Mouse (Mus musculus): ENCODE data around the gene Svs1.
"Not testable (repeated sequence)": the region's sequence is repeated elsewhere in the genome, so short reads cannot be mapped to it uniquely, and the experiment has no call there.

The Svs1 gene

DNA sequence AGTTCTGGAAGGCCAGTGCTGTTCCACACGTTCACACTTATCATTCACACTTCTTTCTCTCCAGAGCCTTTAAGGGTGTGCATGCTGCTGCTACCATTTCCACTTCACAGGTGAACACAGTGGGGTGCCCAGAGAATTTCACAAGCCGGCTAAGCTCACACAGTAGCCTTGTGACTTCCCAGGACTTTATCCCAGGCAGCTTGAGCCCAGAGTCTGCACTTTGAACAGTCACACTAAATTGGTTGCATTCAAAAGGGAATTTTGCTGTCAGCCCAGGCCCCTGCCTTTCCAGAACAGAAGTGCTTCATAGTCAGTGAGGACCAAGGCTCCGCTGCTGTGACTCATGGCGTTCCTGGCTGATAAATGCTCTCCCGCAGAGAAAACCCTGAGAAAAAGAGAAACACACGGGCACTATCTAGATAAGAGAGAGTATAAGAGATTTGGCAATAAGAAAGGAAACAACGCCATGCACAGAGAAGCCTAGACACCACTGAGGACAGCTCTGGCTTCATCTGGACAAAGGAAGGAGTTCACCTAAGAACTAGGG, at the start of gene Svs1:
Gene Svs1 (plus strand): TSS at position 418 of the 547 bp plus-strand sequence.
- DNase-seq (ENCODE audit: low read depth, low spot score): no peak

- DNase-seq (ENCODE audit: low read depth, low spot score): no peak
Measured at GRCm38 (mm10) chr6:48949596-48949995, 37.1 kb upstream of the Svs1 start.

GRCm38 (mm10) chr6:48950676-48951075, 36.0 kb upstream of the Svs1 start:
- DNase-seq (ENCODE audit: low read depth, low spot score): no peak

DNA sequence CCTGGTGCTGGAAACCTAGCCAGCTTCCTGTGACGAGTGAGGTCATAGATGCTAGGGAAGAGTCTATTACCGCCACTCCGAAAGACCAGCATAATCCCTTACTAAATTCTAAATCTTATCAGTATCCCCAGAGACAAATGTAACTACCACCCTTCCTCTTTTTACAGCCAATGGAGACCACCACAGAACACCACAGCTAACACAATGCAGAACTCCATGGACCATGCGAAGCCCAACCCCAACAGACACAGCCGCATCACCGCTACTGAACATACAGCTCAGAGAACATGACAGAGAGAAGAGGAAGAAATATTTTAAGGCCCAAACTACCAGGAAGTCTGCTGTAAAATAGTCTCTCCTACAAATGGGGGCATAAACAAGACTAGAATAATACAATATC, 35.0 kb upstream of the Svs1 start:
- no peak for DNase-seq (ENCODE audit: low read depth, low spot score)

GRCm38 (mm10) chr6:48953220-48953619, 33.4 kb upstream of the Svs1 start:
- DNase-seq (ENCODE audit: low read depth, low spot score): no peak

DNA sequence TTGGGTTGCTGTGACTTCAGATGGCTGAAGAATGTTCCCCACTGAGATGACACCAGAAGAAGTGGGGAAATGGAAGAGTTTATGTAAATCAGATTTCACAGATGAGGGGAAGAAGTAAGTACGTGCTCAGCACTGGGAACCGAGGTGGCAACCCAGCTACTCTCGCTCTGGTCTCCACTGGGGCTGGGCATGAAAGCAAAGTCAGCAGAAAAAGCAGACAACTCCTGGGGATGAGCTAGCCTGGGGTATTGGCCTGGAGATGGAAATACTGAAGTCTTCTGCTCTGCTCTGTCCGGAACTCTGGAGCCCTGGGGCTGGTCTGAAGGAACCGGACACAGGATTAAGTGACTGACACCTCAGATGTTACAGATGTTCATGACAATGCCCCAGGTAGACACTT, 32.5 kb upstream of the Svs1 start:
- no peak for DNase-seq (ENCODE audit: low read depth, low spot score)

- peak; percentile 13 for DNase-seq (ENCODE audit: low read depth, low spot score)
Measured at GRCm38 (mm10) chr6:48954946-48955345, 31.7 kb upstream of the Svs1 start.

DNA sequence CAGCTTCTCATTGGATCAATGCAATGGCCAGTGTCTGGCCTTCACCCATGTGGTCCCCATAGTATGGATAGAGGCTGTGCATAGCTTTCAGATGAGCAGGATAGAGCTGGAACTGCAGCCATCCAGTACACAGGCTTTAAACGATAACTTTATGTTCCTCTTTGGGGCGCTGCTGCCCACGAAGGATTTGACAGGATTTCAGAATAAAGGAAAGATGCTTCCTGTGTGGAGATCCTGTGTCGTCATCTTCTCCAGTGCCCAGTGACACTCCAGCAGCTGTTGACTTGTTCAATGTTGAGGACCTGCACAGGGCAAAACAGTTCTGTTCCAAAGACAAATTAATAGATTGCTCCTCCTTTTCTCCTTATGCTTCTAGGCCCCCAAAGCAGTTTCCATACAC, 29.9 kb upstream of the Svs1 start:
- no peak for DNase-seq (ENCODE audit: low read depth, low spot score)

DNA sequence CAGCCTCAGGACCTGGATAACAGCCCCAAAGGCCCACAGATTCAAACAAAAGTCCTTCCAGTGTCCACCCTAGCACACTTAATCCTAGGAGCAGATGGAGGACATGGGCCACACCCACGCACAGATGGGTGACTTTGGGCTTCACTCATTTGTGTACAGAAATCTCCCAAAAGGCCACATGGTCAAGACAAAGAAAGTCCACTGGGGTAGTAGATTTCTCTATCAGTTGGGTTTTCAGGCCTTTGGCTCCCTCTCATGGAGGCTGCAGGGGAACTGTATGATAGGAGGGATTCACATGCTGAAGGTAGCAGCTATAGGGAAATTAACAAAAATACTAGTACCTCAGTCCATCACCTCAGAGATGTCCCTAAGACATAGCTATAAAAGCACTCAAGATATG, 28.6 kb upstream of the Svs1 start:
- no peak for DNase-seq (ENCODE audit: low read depth, low spot score)

- DNase-seq (ENCODE audit: low read depth, low spot score): not testable (repeated sequence)
Measured at GRCm38 (mm10) chr6:48959151-48959550, 27.5 kb upstream of the Svs1 start.

- DNase-seq (ENCODE audit: low read depth, low spot score): not testable (repeated sequence)
Measured at GRCm38 (mm10) chr6:48966696-48967095, 20.0 kb upstream of the Svs1 start.

DNA sequence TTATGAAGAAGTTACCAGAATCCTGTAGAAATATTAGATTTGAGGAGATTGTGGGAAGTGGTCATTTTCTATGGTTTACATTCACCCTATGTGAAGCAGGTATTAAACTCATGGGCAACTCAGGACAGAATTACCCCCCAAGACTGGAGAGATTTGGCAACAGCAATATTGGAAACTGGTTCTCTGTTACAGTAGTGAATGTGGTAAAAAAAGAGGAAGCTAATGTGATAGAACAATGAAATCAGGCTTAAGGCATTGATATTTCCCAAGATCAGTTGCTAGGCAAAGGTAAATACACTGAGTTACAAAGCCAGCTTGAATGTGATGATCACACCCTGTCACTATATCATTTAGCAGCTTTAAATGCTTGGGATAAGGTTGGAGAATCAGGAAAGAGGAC, 18.8 kb upstream of the Svs1 start:
- DNase-seq (ENCODE audit: low read depth, low spot score): no peak

- DNase-seq (ENCODE audit: low read depth, low spot score): no peak
Measured at GRCm38 (mm10) chr6:48974663-48975062, 12.0 kb upstream of the Svs1 start, which contains the start of gene Doxl2. Gene Doxl2, plus strand, starts transcription at chr6:48974963.

DNA sequence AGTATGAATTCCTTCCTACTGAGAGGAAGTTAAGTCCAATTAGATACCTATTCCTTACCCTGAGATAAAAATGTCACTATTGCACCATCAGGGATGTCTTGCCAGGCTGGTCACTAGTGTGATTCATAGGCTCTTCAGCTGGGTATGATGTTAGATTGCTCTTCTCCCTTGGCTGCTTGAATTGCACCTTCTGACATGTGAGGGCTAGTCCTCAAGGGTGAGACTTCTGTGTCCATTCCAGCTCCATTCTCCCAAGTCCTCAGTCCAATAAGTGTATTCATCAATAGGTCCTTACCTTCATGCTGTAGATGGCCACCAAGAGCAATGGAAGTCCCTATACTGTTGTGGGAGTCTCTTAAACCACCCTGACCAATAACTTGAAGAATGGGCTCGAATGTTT, 7.0 kb upstream of the Svs1 start:
- no peak for DNase-seq (ENCODE audit: low read depth, low spot score)

DNA sequence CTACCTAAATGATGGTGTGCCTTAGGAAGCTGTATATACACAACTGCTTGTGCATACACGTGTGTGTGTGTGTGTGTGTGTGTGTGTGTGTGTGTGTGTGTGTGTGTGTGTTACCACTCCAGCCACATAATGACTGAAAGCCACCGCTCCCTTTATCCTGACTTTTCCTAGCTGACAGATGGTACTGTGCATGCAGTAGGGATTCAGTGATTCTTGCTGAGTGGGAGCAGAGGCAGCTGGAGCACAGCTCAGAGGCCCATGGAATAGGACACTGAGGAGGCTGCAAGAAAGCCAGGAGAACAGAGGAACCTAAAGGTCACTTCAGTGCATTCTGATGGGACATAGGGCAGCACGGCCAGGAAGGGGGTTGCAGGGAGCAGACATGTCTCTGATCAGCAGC, 4.4 kb upstream of the Svs1 start:
- no peak for DNase-seq (ENCODE audit: low read depth, low spot score)

GRCm38 (mm10) chr6:48989971-48990370, 3.3 kb downstream of the Svs1 start:
- no peak for DNase-seq (ENCODE audit: low read depth, low spot score)

GRCm38 (mm10) chr6:48991991-48992390, 5.3 kb downstream of the Svs1 start:
- DNase-seq (ENCODE audit: low read depth, low spot score): no peak

- no peak for DNase-seq (ENCODE audit: low read depth, low spot score)
Measured at GRCm38 (mm10) chr6:48998186-48998585, 11.5 kb downstream of the Svs1 start.

DNA sequence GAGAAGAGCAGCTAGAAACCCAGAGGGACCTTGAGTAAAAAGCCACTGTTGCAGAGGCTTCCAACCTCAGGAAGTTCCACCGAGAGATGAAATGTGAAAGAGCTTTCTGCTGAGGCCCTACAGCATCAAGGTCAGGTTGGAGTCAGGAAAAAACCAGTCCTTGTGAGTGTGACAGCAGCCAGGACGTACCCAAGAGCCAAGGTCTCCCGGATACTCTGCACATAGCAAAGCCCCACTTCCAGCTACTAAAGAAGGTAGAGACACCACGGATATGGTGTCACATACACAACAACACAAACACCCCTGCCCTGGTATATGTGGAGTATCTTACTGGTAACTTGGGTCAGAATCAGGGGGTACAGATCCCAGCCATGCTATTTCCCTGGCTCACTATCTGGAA, 12.1 kb downstream of the Svs1 start:
- no peak for DNase-seq (ENCODE audit: low read depth, low spot score)

- no peak for DNase-seq (ENCODE audit: low read depth, low spot score)
Measured at GRCm38 (mm10) chr6:49003381-49003780, 16.7 kb downstream of the Svs1 start.

- peak; percentile 41 for DNase-seq (ENCODE audit: low read depth, low spot score)
Measured at GRCm38 (mm10) chr6:49007981-49008380, 21.3 kb downstream of the Svs1 start.

DNA sequence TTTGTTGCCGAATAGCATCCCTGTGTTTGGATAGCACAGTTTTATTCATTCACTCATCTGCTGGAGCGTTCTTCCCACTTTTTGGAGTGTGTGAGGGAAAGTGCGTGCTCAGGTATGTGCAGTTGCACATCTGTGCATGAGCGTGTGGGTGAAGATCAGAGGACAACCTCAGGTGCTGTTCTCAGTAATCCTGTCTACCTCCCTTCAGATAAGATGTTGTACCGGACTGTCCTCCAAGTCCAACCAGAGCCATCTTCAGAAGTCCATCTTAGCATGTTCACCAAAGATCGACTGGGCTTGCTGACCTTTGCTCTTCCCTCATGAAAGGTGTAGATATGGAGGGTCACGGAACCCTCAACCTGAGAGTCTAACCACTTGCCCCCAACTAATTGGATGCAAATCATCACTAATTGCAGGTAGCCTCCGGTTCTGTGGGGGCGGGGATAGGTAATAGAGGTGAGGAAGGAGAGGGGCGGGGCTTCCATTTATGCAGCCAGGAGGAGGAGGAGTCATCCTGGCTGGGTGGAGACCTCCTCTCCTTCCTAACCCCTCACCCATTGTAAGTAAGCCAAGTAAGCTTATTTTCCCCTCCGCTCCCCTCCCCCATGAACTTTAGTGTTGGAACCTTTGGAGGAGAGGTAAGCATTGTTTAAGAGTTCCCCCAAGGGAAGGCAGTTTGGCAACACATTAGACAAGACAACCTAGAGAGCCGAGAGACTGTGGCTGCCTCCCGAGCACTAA, 21.9 kb downstream of the Svs1 start:
- no peak for DNase-seq (ENCODE audit: low read depth, low spot score)

- no peak for DNase-seq (ENCODE audit: low read depth, low spot score)
Measured at GRCm38 (mm10) chr6:49009161-49009555, 22.5 kb downstream of the Svs1 start.

GRCm38 (mm10) chr6:49009665-49010064, 23.0 kb downstream of the Svs1 start:
- DNase-seq (ENCODE audit: low read depth, low spot score): no peak

All from retina, adult 2 months (tissue).